Mouse (Mus musculus): Measurements from ENCODE around the gene Fgf5.

Gene Fgf5

GRCm38 (mm10) chr5:98253838-98254821, at the start of gene Fgf5:
TSS of gene Fgf5 (plus strand) at chr5:98254184.
- DNase-seq (ENCODE audit: low spot score), result no peak

DNA sequence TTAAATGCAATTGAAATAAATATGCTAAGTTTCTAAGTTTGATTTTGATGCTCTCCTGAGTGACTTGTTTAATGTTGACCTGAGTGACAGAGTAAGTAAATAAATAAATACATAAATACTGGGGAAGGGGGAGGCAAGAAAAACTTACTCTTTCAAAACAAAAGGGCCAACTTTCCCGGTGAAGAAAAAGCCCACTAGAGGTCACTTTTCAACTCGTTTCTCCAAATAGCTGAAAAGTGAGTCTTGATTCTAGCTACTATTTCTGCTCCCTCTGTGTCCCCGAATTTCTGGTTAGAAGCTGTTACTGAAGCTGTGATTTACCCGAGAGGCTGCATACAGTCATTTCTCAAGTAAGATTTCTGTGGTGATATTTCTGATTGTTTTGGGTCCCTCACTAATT, 41.5 kb upstream of the Fgf5 start:
- DNase-seq (ENCODE audit: low spot score), result no peak

GRCm38 (mm10) chr5:98221956-98222355, 32.0 kb upstream of the Fgf5 start:
- DNase-seq (ENCODE audit: low spot score), result no peak

DNA sequence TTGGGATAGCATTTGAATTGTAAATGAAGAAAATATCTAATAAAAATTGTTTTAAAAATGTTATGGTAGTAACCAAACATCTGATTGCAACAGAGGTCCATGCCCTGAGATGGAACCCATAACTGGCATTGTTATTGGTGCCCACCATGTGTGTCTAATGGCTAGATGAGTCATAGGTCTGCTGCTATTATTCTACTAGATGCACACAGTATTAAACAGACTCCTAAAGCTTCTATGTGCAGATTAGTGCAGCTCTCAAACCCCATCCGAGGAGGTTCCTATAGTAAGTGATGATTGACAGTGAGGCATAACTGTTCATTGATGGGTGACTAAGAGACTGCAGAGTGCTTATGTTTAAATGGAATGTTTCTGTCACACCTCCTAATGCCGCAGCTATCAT, 27.3 kb upstream of the Fgf5 start:
- DNase-seq (ENCODE audit: low spot score), result no peak

DNA sequence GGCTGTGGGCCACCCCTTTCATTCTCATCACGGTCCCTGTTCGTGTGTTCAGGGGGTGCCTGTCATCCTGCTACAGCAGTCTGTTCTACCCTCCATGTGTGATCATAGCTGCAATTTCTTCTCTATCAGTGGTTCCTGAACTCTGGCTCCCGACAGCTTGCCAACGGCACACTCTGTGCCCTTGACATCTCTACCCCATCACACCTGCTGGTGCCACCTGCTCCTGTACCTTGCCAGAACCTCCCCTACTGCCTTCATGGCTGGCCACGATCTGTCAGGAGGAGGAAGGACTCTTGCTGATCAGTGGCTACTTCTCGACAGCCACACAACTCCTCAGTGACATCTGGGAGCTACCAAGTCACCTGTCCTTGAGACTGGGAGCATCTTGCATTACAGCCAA, 24.5 kb upstream of the Fgf5 start:
- no peak for DNase-seq (ENCODE audit: low spot score)

DNA sequence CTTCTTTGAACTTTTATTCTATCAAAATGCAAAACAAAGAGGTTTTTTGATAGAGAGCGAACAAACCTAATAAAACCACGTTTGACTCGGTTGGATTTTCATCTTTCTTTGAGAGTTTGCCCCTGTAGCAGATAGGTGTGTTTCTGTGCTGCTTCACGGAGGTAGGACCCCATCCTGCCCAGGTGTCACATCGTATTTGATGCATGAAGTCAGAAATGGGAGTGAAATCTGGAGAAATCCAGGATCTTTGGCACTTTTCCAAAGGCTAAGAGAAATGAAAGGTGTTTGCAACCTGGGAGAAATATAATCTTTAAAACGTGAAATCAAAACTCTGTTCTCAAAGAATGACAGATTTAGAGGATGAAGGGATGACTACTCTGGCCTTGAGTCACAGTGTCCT, 15.5 kb upstream of the Fgf5 start:
- no peak for DNase-seq (ENCODE audit: low spot score)

DNA sequence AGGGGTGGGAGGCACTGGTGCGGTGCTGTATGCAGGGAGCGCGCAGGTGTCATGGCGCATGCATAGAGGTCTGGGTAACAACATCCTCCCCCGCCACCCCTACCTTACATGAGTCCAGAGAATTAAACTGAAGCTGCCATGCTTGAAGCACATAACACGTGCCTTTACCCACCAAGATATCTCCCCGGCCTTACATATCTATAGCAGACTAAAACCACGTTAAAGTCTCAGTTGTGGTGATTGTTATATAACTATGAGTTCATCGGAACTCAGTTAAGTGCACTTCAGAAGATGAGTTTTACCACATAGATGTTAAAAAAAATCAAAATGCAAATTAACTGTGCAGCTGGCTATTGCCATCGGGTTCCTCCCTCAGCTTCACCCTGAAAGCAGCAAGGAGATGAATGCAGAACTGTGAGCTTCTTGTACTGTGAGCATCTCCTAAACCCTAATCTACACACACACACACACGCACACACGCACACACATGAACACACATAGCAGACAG, 12.6 kb upstream of the Fgf5 start:
- no peak for DNase-seq (ENCODE audit: low spot score)

- no peak for DNase-seq (ENCODE audit: low spot score)
These were observed 8.7 kb upstream of the Fgf5 start for GRCm38 (mm10) chr5:98245303-98245702.

DNA sequence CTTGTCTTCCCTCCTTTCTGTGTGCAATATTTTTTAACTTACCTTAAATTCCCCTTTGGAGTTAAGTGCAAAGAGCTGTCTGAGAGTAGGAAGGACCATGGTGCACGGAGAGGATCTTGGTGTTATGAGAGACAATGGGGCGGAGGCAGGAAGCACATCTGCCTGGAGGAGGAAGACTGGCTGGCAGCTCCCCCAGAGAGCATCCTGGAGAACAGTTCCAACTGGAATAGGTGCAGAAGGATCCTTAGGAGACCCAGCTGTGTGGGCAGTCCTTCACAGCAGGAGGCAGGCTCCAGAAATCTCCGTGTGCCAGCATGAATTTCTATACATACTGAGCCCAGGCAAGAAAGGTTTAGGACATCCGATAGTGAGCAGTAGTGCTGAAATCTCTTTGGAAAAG, 8.0 kb upstream of the Fgf5 start:
- DNase-seq (ENCODE audit: low spot score), result no peak

GRCm38 (mm10) chr5:98246826-98247225, 7.2 kb upstream of the Fgf5 start:
- DNase-seq (ENCODE audit: low spot score), result no peak

DNA sequence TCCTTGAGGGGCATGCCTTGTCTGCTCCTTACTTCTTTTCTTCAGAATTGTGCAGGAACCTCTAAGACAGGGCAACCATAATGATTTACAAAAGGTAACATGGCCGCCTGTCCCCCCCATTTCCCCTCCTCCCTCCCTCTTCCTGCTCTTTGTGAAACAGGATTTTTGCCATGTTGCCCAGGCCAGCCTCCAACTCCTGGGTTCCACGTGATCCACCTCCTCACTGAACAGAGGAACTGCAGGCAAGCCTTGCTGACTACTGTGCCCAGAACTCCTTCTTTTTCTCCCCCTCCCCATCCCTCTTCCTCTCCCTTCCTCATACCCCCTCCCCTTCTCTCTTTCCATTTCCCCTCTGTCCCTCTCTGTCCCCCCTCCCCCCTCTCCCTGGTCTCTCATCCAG, 6.5 kb upstream of the Fgf5 start:
- DNase-seq (ENCODE audit: low spot score), result no peak

GRCm38 (mm10) chr5:98253147-98253546, 837 bp upstream of the Fgf5 start:
- DNase-seq (ENCODE audit: low spot score), result no peak

DNA sequence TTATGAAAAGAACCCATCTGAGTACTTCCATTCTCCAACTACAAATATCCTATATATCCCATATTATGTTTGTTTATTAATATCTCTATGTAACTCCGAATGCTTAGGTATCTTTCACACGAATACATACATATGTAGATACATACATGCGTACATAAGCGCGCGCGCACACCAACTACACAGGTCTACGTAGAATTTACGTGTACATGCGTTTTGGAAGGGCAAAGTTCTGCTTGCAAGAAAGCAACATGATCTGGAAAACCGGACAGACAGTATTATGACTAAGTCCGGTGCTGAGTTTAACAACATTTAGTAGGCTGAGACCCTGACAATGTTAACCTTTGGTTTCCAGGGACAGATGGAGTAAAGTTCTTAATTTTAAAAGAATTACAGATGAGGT, 1.2 kb downstream of the Fgf5 start:
- no peak for DNase-seq (ENCODE audit: low spot score)

DNA sequence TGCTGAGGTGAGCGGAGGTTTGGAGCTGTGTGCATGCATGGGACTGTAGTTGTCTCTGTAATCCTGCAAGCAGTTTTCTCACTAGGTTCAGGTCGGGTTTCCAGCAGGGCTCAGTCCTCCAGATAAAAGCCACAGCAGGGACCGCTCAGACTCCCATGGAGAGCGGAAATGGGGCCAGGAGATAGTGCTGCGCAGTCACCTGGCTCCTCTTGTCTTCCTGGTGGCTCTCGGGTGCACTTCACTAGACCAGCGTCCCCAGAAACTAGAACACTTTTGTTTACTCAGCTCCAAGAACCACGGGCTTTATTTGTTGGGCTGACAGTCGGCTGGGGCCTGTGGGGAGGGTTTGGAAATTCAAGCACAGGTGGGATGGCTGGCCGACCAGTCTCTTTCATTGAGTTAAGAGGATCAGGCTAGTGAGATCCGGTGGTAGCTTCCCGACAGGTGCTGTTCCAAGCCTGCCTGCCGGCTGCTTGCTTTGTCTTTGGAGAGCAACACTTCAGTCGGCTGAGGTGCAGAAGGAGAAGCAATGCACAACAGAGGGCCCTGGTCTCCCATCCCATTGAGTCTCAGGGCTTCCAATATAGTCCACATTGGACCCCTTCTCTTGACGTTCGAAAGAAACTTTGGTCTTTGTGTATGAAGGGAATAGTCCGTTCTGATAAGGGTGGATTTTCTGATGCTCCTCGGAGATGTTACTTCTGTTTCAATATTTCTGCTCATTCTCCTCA, 1.9 kb downstream of the Fgf5 start:
- DNase-seq (ENCODE audit: low spot score), result no peak

GRCm38 (mm10) chr5:98275318-98275818, 21.4 kb downstream of the Fgf5 start:
- no peak for DNase-seq (ENCODE audit: low spot score)

GRCm38 (mm10) chr5:98281993-98282392, 28.0 kb downstream of the Fgf5 start:
- DNase-seq (ENCODE audit: low spot score), result no peak

GRCm38 (mm10) chr5:98283696-98284478, 29.9 kb downstream of the Fgf5 start:
- DNase-seq (ENCODE audit: low spot score), result no peak

GRCm38 (mm10) chr5:98290642-98291041, 36.7 kb downstream of the Fgf5 start:
- DNase-seq (ENCODE audit: low spot score), result no peak

- no peak for DNase-seq (ENCODE audit: low spot score)
These were observed 38.5 kb downstream of the Fgf5 start for GRCm38 (mm10) chr5:98292388-98293048.

- DNase-seq (ENCODE audit: low spot score), result no peak
These were observed 39.2 kb downstream of the Fgf5 start for GRCm38 (mm10) chr5:98293049-98293715.

GRCm38 (mm10) chr5:98300079-98300478, 46.1 kb downstream of the Fgf5 start:
- no peak for DNase-seq (ENCODE audit: low spot score)
